Mouse (Mus musculus): Measurements from ENCODE around the gene Gjc3. TPM values are rescaled to one million over a fixed set of nuclear protein-coding genes. Genes with fewer than 3 reads are reported as not detected.
"Not testable (repeated sequence)": the region's sequence is repeated elsewhere in the genome, so short reads cannot be mapped to it uniquely, and the experiment has no call there.

Gene Gjc3
- polyA plus RNA-seq, 1 experiment from 2014 or later = 0.19 TPM

GRCm38 (mm10) chr5:137956404-137956803, 6.5 kb downstream of the Gjc3 start:
- 90% methylated on average over 3 of the region's 3 CpGs for WGBS
- Histone ChIP-seq H3K4me2 (no peak overlapping the region), H3K4me1 (replicated peaks) (no peaks in the 10 kb centered on the region), H3K9me3 (0 out of 2 replicates have a peak, but pooled peaks cover 2% of the 10 kb centered on the region), H3K27ac (no peak overlapping the region), H3K27me3 (no peaks in the 10 kb centered on the region), H3K9ac (replicated peaks) (no peak overlapping the region), H3K4me3 (replicated peaks) (no peak overlapping the region), H3K36me3 (no peaks in the 10 kb centered on the region)
- ATAC-seq (ENCODE audit: insufficient number of reproducible peaks, insufficient read depth, low FRiP score, low TSS enrichment, low read depth) = no peak

- no peaks in the 10 kb centered on the region for H3K9me3 ChIP-seq
- no peaks in the 10 kb centered on the region for H3K4me1 ChIP-seq (replicated peaks)
- no peak overlapping the region for H3K9ac ChIP-seq (replicated peaks)
- ATAC-seq (ENCODE audit: insufficient number of reproducible peaks, insufficient read depth, low FRiP score, low TSS enrichment, low read depth) = no peak
- H3K4me2 ChIP-seq = no peak overlapping the region
- H3K4me3 ChIP-seq (replicated peaks) = no peak overlapping the region
- WGBS = 43% methylated on average over 6 of the region's 6 CpGs
- H3K36me3 ChIP-seq = no peaks in the 10 kb centered on the region
- H3K27me3 ChIP-seq = no peaks in the 10 kb centered on the region
- no peak overlapping the region for H3K27ac ChIP-seq
These were observed 11.7 kb downstream of the Gjc3 start for GRCm38 (mm10) chr5:137951218-137951617.

DNA sequence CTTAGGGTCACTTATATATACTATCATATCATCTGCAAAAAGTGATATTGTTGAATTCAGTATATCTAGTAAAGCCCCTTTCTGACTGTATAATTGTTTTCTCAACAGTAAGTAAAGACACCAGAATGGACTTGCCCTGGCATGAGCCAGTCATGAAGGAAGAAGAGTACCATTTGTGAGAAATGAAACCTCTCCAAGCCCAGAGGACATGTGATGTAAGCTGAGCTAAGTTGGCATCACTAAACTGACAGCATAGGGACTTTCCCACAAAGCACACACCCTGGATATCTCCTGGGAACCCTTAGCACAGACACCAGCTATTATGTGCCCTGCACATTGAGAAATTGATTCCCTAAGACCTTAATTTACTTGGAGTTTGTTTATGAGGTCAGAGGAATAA, 15.6 kb downstream of the Gjc3 start:
- Histone ChIP-seq H3K27me3 (no peaks in the 10 kb centered on the region), H3K9me3 (no peaks in the 10 kb centered on the region), H3K4me2 (no peak overlapping the region), H3K4me3 (replicated peaks) (no peak overlapping the region), H3K36me3 (no peaks in the 10 kb centered on the region), H3K9ac (replicated peaks) (no peak overlapping the region), H3K27ac (no peak overlapping the region), H3K4me1 (replicated peaks) (no peaks in the 10 kb centered on the region)
- ATAC-seq (ENCODE audit: insufficient number of reproducible peaks, insufficient read depth, low FRiP score, low TSS enrichment, low read depth) = no peak

DNA sequence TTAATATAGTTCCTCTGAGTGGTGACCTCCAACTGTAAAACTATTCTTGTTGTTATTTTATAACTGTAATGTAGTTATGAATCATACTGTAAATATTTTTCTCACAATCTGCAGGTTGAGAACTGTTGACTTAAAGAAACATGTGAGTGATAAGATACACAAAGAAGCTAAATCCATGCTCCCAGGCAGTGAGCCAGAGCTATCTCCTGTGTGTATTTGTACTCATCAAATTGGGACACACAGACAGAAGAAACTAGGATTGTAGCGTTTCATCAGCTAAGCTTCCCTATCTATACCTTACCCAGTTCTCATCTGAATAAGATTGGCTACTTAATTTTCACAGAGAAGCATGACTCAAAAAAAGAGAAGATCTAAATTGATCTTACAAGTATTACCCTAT, 19.8 kb downstream of the Gjc3 start:
- H3K4me2 ChIP-seq = no peak overlapping the region
- H3K4me3 ChIP-seq (replicated peaks) = no peak overlapping the region
- no peak overlapping the region for H3K9ac ChIP-seq (replicated peaks)
- H3K9me3 ChIP-seq = no peaks in the 10 kb centered on the region
- no peaks in the 10 kb centered on the region for H3K4me1 ChIP-seq (replicated peaks)
- H3K27me3 ChIP-seq = no peaks in the 10 kb centered on the region
- 72% methylated on average over 1 of the region's 1 CpGs for WGBS
- no peak overlapping the region for H3K27ac ChIP-seq
- no peaks in the 10 kb centered on the region for H3K36me3 ChIP-seq
- no peak for ATAC-seq (ENCODE audit: insufficient number of reproducible peaks, insufficient read depth, low FRiP score, low TSS enrichment, low read depth)

GRCm38 (mm10) chr5:137940948-137941347, 21.9 kb downstream of the Gjc3 start:
- Histone ChIP-seq H3K9me3 (0 out of 2 replicates have a peak, but pooled peaks cover 4% of the 10 kb centered on the region), H3K4me3 (replicated peaks) (no peak overlapping the region), H3K9ac (replicated peaks) (no peak overlapping the region), H3K27me3 (no peaks in the 10 kb centered on the region), H3K4me2 (no peak overlapping the region), H3K4me1 (replicated peaks) (no peaks in the 10 kb centered on the region), H3K36me3 (no peaks in the 10 kb centered on the region), H3K27ac (no peak overlapping the region)
- 72% methylated on average over 4 of the region's 4 CpGs for WGBS
- ATAC-seq (ENCODE audit: insufficient number of reproducible peaks, insufficient read depth, low FRiP score, low TSS enrichment, low read depth) = no peak

GRCm38 (mm10) chr5:137937238-137937637, 25.7 kb downstream of the Gjc3 start:
- H3K4me2 ChIP-seq = no peak overlapping the region
- ATAC-seq (ENCODE audit: insufficient number of reproducible peaks, insufficient read depth, low FRiP score, low TSS enrichment, low read depth) = no peak

DNA sequence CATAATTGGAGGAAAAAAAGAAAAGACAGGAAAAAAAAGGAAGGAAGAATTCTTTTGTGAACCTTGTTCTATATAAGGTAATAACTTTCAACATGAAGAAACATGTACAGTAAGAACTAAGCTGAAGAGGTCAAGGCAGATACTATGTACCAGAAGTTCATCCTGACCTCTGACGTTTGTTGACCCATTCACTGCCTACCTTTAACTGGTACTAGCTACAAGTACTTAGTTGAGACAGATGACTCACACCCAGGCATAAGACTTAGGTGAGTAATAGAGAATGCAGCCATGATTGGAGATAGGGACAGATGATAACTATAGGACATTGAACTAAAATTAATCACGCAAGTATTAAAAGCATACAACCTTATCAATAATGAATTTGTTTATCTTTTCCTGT, 26.4 kb downstream of the Gjc3 start:
- no peaks in the 10 kb centered on the region for H3K4me1 ChIP-seq (replicated peaks)
- H3K4me2 ChIP-seq = no peak overlapping the region
- no peaks in the 10 kb centered on the region for H3K36me3 ChIP-seq
- no peak overlapping the region for H3K27ac ChIP-seq
- H3K9ac ChIP-seq (replicated peaks) = no peak overlapping the region
- no peak overlapping the region for H3K4me3 ChIP-seq (replicated peaks)
- WGBS = 87% methylated on average over 2 of the region's 2 CpGs
- 0 out of 2 replicates have a peak, but pooled peaks cover 4% of the 10 kb centered on the region for H3K9me3 ChIP-seq
- no peak for ATAC-seq (ENCODE audit: insufficient number of reproducible peaks, insufficient read depth, low FRiP score, low TSS enrichment, low read depth)
- no peaks in the 10 kb centered on the region for H3K27me3 ChIP-seq

More at GRCm38 (mm10) chr5:137937238-137937637, 25.7 kb downstream of the Gjc3 start:
- H3K4me3 ChIP-seq (replicated peaks) = no peak overlapping the region
- H3K27me3 ChIP-seq = no peaks in the 10 kb centered on the region
- 0 out of 2 replicates have a peak, but pooled peaks cover 4% of the 10 kb centered on the region for H3K9me3 ChIP-seq
- H3K27ac ChIP-seq = no peak overlapping the region
- no peaks in the 10 kb centered on the region for H3K4me1 ChIP-seq (replicated peaks)
- 59% methylated on average over 4 of the region's 4 CpGs for WGBS
- no peaks in the 10 kb centered on the region for H3K36me3 ChIP-seq
- no peak overlapping the region for H3K9ac ChIP-seq (replicated peaks)

- not testable (repeated sequence) for H3K4me3 ChIP-seq (replicated peaks); H3K27me3 ChIP-seq; H3K4me2 ChIP-seq; H3K4me1 ChIP-seq (replicated peaks); H3K9ac ChIP-seq (replicated peaks); H3K27ac ChIP-seq; H3K9me3 ChIP-seq; ATAC-seq (ENCODE audit: insufficient number of reproducible peaks, insufficient read depth, low FRiP score, low TSS enrichment, low read depth); H3K36me3 ChIP-seq
- 74% methylated on average over 2 of the region's 2 CpGs for WGBS
These were observed 29.0 kb downstream of the Gjc3 start for GRCm38 (mm10) chr5:137933934-137934333.

DNA sequence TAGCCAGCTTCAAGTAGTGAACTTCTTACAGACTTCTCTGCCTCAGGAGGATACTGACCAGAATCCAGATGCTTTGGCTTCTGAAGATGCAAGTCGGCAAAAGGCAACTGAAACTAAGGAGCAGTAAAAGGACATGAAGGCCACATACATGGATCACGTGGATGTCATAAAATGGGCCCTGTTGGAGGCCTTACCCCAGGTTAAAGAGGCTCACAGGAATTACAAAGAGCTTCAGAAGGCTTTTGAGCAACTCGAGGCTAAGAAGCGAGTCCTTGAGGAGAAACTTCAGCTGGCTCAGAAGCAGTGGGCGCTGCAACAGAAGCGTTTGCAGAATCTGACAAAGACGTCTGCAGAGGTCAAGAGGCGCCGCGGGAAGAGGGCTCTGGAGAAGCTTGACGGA, 34.5 kb downstream of the Gjc3 start:
- no peaks in the 10 kb centered on the region for H3K9me3 ChIP-seq
- H3K36me3 ChIP-seq = no peaks in the 10 kb centered on the region
- no peak overlapping the region for H3K4me3 ChIP-seq (replicated peaks)
- H3K27me3 ChIP-seq = no peaks in the 10 kb centered on the region
- no peak overlapping the region for H3K9ac ChIP-seq (replicated peaks)
- no peak for ATAC-seq (ENCODE audit: insufficient number of reproducible peaks, insufficient read depth, low FRiP score, low TSS enrichment, low read depth)
- H3K4me1 ChIP-seq (replicated peaks) = no peaks in the 10 kb centered on the region
- 75% methylated on average over 11 of the region's 11 CpGs for WGBS
- no peak overlapping the region for H3K27ac ChIP-seq
- no peak overlapping the region for H3K4me2 ChIP-seq

- Histone ChIP-seq H3K27ac (no peak overlapping the region), H3K36me3 (no peaks in the 10 kb centered on the region), H3K4me3 (replicated peaks) (no peak overlapping the region), H3K27me3 (no peaks in the 10 kb centered on the region), H3K9me3 (no peaks in the 10 kb centered on the region), H3K4me1 (replicated peaks) (no peaks in the 10 kb centered on the region), H3K4me2 (no peak overlapping the region), H3K9ac (replicated peaks) (no peak overlapping the region)
- ATAC-seq (ENCODE audit: insufficient number of reproducible peaks, insufficient read depth, low FRiP score, low TSS enrichment, low read depth) = no peak
These were observed 40.7 kb downstream of the Gjc3 start for GRCm38 (mm10) chr5:137922171-137922570.

DNA sequence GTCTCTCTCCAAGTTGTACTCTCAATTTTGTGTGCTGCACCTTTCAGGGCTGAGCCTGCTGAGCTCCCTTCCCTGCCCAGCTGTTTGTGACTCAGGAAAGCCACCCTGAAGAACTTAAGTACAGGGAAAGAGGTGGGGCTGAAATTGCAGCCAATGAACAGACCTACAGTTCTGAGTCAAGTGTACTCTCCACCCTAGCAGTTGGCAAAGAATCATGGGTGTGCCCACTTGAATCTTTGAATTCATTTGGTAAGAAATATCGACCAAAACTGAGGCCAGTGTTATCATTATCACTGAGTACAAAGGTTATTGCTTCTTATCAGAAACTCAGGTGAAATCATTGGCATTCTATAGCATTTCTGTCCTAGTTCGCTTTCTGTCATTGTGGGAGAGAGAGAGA, 41.4 kb downstream of the Gjc3 start, which contains the start of gene Cyp3a13:
Gene Cyp3a13 (minus strand): TSS at position 88 of the 400 bp plus-strand sequence.
- no peak within 1 kb of the TSS for H3K4me2 ChIP-seq
- no peak within 1 kb of the TSS for H3K4me3 ChIP-seq (replicated peaks)
- no peaks in the 10 kb centered on the region for H3K27me3 ChIP-seq
- no peaks in the 10 kb centered on the region for H3K9me3 ChIP-seq
- no peak within 1 kb of the TSS for H3K9ac ChIP-seq (replicated peaks)
- 56% methylated on average over 2 of the region's 2 CpGs for WGBS
- ATAC-seq (ENCODE audit: insufficient number of reproducible peaks, insufficient read depth, low FRiP score, low TSS enrichment, low read depth) = no peak
- H3K27ac ChIP-seq = no peak within 1 kb of the TSS
- H3K36me3 ChIP-seq = no peaks in the 10 kb centered on the region
- H3K4me1 ChIP-seq (replicated peaks) = no peaks in the 10 kb centered on the region

DNA sequence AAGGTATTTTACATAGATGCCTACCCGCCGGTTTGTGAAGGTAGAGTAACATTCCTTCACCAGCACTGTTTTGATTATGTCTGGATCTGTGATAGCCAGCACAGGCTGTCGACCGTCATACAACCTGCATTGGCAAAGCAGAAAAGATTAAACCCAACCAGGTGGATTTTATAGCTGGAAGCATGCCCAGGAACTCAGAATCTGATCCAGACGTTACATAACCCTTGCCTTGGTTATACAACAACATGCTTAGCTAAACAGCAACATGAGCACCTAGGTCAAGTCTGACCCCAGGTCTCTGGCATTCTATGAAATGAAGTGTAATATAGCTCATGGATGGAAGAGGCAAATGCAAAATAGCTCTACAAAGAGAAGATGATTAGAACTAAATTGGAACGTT, 47.3 kb downstream of the Gjc3 start:
- 70% methylated on average over 6 of the region's 6 CpGs for WGBS
- ATAC-seq (ENCODE audit: insufficient number of reproducible peaks, insufficient read depth, low FRiP score, low TSS enrichment, low read depth) = no peak
- Histone ChIP-seq H3K4me1 (replicated peaks) (no peaks in the 10 kb centered on the region), H3K36me3 (no peaks in the 10 kb centered on the region), H3K9ac (replicated peaks) (no peak overlapping the region), H3K4me3 (replicated peaks) (no peak overlapping the region), H3K27me3 (no peaks in the 10 kb centered on the region), H3K27ac (no peak overlapping the region), H3K9me3 (no peaks in the 10 kb centered on the region), H3K4me2 (no peak overlapping the region)

Data from limb, embryonic 12.5 days (tissue).